Mouse (Mus musculus) embryonic facial prominence, embryonic 12.5 days (tissue): ENCODE measurements around the gene Nelfb. TPM values are rescaled to one million over a fixed set of nuclear protein-coding genes. Genes with fewer than 3 reads are reported as not detected.

ENCODE experiments used
- ATAC-seq: fragments of 200-750 bp; cut with Nextera tagmentation; 2 replicates; pipeline ENCODE4 v1.8.0; 2017; ENCODE audit not compliant: insufficient number of reproducible peaks, insufficient read depth, low FRiP score, low TSS enrichment
- H3K27ac ChIP-seq: fragments of 300-500 bp; sonication (generic); 2 replicates; pipeline ENCODE4 v1.5.1; 2016; ENCODE audit warnings: mild to moderate bottlenecking
- H3K27me3 ChIP-seq: fragments of 300-500 bp; sonication (generic); 2 replicates; pipeline ENCODE4 v1.6.1; 2016; ENCODE audit warnings: mild to moderate bottlenecking, moderate library complexity
- H3K36me3 ChIP-seq: fragments of 300-500 bp; sonication (generic); 2 replicates; pipeline ENCODE4 v1.6.1; 2016; ENCODE audit warnings: mild to moderate bottlenecking
- H3K4me1 ChIP-seq: fragments of 300-500 bp; sonication (generic); 2 replicates; pipeline ENCODE4 v1.6.1; 2016
- H3K4me2 ChIP-seq: fragments of 300-500 bp; sonication (generic); replicated peaks from 2 replicates; pipeline ENCODE4 v1.6.1; 2016; ENCODE audit warnings: mild to moderate bottlenecking, moderate library complexity
- H3K4me3 ChIP-seq: fragments of 300-500 bp; sonication (generic); 2 replicates; pipeline ENCODE4 v1.5.1; 2016; ENCODE audit warnings: mild to moderate bottlenecking
- H3K9ac ChIP-seq: fragments of 300-500 bp; sonication (generic); 2 replicates; pipeline ENCODE4 v1.6.1; 2016; ENCODE audit warnings: mild to moderate bottlenecking, moderate library complexity
- H3K9me3 ChIP-seq: fragments of 300-500 bp; sonication (generic); 2 replicates; pipeline ENCODE4 v1.6.1; 2016; ENCODE audit warnings: mild to moderate bottlenecking, moderate library complexity
- WGBS: fragments of 180-500 bp; shearing (Covaris S2); methylation state at CpG from one replicate; pipeline ENCODE4 v1.1.7; 2016; 5-methylcytosine and 5-hydroxymethylcytosine counted together
- polyA plus RNA-seq: library from polyadenylated mRNA; unstranded; fragments of >200 nt; fragmentation: Nextera tagmentation; extraction: Ambion mirVana; gene quantifications from 2 replicates; pipeline ENCODE4 v1.2.1, GENCODE M21; 2016

Nelfb gene
- polyA plus RNA-seq, 1 experiment from 2014 or later = 121 TPM

DNA sequence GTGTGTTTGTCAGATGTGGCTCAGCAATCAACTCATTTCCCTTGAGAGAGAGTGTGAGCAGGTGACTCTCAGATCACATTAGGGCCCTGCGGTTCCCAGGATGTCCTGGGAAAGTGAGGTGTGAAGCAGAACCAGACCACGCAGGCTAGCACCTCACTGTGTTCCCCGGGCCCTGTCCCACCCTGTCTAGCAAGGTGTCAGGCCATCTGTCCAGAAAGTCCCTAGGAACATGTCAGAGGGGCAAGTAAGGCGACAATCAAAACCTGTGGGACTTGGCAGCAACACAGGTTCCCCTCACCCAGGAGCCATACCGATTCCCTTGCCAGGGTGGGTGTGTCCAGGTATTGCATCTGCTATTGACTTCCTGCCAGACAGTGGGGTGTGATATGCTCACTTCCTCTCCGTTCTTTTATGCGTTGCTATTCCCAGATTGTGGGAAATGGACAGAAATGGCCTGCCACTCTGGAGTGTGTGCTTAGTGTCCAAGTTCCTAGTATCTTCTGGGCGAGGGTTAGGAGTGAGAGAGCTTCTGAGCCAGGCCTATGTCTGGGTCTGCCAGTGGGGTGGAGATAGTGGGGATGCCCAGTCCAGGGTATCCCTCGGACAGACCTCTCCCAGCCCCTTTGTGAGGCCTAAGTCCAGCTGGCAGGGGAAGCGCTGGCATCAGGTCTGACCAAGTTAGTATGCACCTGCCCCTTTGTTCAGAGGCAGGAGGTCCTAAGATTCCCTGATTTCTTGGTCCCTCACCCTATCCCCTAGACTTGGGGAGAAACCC is 40.8 kb downstream of the Nelfb start:
- H3K4me1 ChIP-seq = peaks cover 18% of the 10 kb centered on the region
- ATAC-seq = no peak
- no peak overlapping the region for H3K9ac ChIP-seq
- H3K9me3 ChIP-seq = no peaks in the 10 kb centered on the region
- no peaks in the 10 kb centered on the region for H3K27me3 ChIP-seq
- WGBS = 73% methylated on average over 10 of the region's 10 CpGs
- no peak overlapping the region for H3K4me2 ChIP-seq
- H3K36me3 ChIP-seq = no peaks in the 10 kb centered on the region
- no peak overlapping the region for H3K4me3 ChIP-seq
- H3K27ac ChIP-seq = no peak overlapping the region

DNA sequence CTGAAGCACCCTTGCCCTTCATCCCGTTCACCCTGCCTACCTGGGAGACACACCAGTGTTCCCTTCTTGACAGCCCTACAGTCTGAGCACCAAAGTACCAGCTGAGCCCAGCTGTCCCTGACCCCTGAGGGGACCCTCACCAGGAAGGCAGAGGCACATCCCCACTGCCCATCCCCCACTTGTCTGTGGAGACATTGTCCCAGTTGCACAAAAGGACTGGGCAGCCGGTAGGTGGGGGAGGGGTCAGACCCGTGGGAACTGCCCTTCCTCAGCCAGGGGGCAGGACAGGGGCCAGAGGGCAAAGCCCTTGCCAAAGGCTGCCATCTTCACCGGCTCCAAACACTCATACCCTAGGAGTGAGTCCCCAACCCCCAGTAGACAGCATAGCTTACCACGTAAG is 41.5 kb downstream of the Nelfb start:
- Histone ChIP-seq H3K4me3 (no peak overlapping the region), H3K36me3 (no peaks in the 10 kb centered on the region), H3K9me3 (no peaks in the 10 kb centered on the region), H3K9ac (no peak overlapping the region), H3K4me1 (peaks cover 18% of the 10 kb centered on the region), H3K4me2 (no peak overlapping the region), H3K27ac (no peak overlapping the region), H3K27me3 (no peaks in the 10 kb centered on the region)
- WGBS = 18% methylated on average over 5 of the region's 5 CpGs
- no peak for ATAC-seq

DNA sequence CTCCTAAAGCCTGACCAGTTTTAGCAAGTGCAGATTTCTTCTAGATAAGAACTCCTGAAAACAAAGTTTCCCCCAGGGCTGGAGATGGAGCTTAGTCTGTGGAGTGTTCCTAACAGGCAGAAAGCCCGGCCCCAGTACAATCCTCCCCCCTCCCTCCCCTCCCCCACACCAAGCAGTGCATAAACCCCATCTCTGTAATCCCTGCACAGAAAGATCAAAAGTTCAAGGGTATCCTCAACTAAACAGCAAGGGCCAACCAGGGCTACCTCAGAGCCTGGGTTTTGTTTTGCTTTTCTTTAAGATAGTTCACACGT is 42.7 kb downstream of the Nelfb start:
- peaks cover 22% of the 10 kb centered on the region for H3K4me1 ChIP-seq
- no peak overlapping the region for H3K9ac ChIP-seq
- ATAC-seq = no peak; the same call in 1 of the 2 replicates
- peak overlapping the region; percentile 75 for H3K27ac ChIP-seq
- H3K9me3 ChIP-seq = no peaks in the 10 kb centered on the region
- no peaks in the 10 kb centered on the region for H3K27me3 ChIP-seq
- H3K36me3 ChIP-seq = no peaks in the 10 kb centered on the region
- peak overlapping the region; percentile 49 for H3K4me3 ChIP-seq
- whole genome bisulfite sequencing = 13% methylated on average over 2 of the region's 2 CpGs
- H3K4me2 ChIP-seq = peak overlapping the region; percentile 87

DNA sequence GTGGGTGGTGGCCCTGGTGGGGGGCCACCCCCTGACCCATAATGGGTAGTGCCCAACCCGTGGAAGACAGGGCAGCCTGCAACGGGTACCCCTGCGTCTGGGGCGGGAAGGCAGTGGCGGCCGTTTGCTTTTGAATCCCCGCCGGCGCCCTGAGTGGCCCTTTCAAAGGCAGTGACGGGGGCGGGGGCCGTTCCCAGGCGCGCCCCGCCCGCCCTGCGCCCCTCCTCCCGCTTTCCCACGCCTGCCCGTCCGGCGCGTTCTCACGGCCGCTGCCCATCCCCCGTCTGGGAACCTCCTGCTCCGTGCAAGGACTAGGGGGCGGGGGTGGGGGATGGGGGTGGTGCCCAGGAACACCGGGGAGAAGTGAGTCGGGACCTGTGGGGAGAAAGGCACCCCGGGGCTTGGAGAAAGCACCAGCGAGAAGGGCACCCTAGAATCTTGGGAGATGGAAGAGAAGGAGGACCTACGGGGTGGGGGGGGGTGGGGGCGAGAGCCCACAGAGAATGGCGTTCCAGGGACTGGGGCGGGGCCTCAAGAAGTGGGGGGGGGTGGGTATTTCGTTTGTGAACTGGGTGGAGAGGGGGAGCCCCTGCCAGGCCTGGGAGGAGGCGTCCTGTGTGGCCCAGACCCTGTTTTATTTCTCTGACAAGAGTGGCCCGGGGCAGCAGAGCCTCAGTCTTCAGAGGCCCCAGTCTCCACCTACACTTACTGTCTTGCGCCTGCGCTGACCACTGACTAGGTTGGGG is 43.2 kb downstream of the Nelfb start:
- peaks cover 27% of the 10 kb centered on the region for H3K4me1 ChIP-seq
- H3K27me3 ChIP-seq = no peaks in the 10 kb centered on the region; the same call in 1 of the 2 replicates
- peak; percentile 38 for ATAC-seq
- H3K27ac ChIP-seq = peak overlapping the region; percentile 75
- no peaks in the 10 kb centered on the region for H3K9me3 ChIP-seq
- H3K9ac ChIP-seq = peak overlapping the region; percentile 62
- peak overlapping the region; percentile 49 for H3K4me3 ChIP-seq
- no peaks in the 10 kb centered on the region for H3K36me3 ChIP-seq
- H3K4me2 ChIP-seq = peak overlapping the region; percentile 87
- 3% methylated on average over 29 of the region's 41 CpGs for WGBS

DNA sequence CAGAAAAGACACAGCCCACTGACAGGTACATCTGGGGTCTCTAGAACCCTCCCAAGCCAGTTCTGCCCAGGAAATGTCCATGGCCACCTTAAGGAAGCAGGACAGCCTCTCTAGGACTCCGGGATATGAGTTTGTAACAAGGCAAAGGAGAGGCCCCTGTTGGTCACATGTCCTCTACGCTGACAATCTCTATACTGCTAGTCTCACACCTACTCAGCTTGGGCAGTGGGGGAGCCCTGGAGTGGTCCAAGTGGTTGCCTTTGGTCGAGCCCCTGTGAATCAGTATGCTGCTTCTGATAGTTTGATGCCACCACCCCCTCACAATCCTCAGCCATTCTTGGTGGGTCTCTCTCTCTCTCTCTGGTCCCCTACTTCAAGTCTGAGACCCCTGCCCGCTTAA is 43.8 kb downstream of the Nelfb start:
- H3K4me2 ChIP-seq = peak overlapping the region; percentile 87
- no peak overlapping the region for H3K27ac ChIP-seq
- H3K36me3 ChIP-seq = no peaks in the 10 kb centered on the region
- peaks cover 27% of the 10 kb centered on the region for H3K4me1 ChIP-seq
- peak; percentile 0; the same call in 1 of the 2 replicates for ATAC-seq
- no peaks in the 10 kb centered on the region for H3K9me3 ChIP-seq
- WGBS = 28% methylated on average over 4 of the region's 4 CpGs
- H3K4me3 ChIP-seq = peak overlapping the region; percentile 49
- H3K27me3 ChIP-seq = no peaks in the 10 kb centered on the region; the same call in 1 of the 2 replicates
- peak overlapping the region; percentile 62; the same call in 1 of the 2 replicates for H3K9ac ChIP-seq

DNA sequence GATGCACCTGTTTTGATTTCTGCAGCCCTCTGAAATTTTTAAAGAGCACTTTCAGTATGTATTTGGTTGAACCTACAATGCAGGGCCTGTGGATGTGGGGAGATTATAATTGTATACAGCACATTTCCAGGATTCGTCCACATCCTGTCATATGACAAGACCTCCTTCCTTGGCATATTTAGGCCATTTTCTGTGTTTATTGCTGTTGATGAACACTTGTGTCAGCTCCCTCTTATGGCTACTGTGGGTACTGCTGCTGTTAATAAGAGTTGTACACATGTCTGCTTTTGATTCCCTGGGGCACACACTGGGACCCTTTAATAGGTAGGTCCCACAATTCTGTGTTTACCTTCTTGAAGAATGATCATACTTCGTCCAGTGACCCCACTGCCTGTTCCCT is 53.6 kb downstream of the Nelfb start:
- no peak for ATAC-seq
- WGBS = 54% methylated on average over 2 of the region's 2 CpGs
- H3K4me2 ChIP-seq = no peak overlapping the region

DNA sequence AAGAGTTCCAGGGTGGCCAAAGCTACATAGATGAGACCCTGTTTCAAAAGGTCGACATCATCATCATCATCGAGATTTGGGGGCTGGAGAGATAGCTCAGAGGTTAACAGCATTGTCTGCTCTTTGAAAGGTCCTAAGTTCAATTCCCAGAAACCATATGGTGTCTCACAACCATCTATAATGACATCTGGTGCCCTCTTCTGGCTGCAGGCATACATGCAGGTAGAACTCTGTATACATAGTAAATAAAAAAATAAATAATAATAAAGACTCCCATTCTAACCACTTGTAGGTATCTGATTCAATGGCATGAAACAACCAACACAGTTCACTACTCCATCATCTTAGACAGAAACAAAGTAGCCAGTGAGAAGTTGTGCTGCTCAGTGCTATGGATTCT is 54.3 kb downstream of the Nelfb start:
- no peaks in the 10 kb centered on the region for H3K36me3 ChIP-seq
- no peaks in the 10 kb centered on the region for H3K27me3 ChIP-seq
- no peak overlapping the region for H3K27ac ChIP-seq
- H3K4me2 ChIP-seq = no peak overlapping the region
- H3K9ac ChIP-seq = no peak overlapping the region
- no peak for ATAC-seq
- WGBS = 35% methylated on average over 2 of the region's 2 CpGs
- no peaks in the 10 kb centered on the region for H3K4me1 ChIP-seq
- H3K9me3 ChIP-seq = no peaks in the 10 kb centered on the region
- H3K4me3 ChIP-seq = no peak overlapping the region

More for the DNA sequence above, 53.6 kb downstream of the Nelfb start:
- H3K4me3 ChIP-seq = no peak overlapping the region
- H3K27ac ChIP-seq = no peak overlapping the region
- H3K9me3 ChIP-seq = no peaks in the 10 kb centered on the region
- no peaks in the 10 kb centered on the region; the same call in 1 of the 2 replicates for H3K27me3 ChIP-seq
- no peak overlapping the region for H3K9ac ChIP-seq
- no peaks in the 10 kb centered on the region for H3K36me3 ChIP-seq
- H3K4me1 ChIP-seq = no peaks in the 10 kb centered on the region

DNA sequence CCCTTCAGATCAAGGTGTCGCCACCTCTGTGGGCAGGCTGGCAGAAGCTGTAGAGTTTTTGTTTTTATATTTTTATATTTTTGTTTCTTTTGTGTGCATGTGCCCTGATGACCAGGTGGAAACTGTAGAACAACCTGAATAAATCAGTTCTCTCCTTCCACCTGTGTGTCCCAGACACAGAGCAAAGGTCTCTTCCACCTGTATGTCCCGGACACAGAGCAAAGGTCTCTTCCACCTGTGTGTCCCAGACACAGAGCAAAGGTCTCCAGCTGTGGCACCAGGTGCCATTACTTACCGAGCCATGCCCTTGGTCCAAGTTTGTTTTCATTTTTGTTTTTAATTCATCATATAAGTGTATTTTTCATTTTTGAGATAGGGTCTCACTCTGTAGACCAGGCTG is 55.1 kb downstream of the Nelfb start:
- 84% methylated on average over 3 of the region's 3 CpGs for WGBS
- no peaks in the 10 kb centered on the region for H3K9me3 ChIP-seq
- H3K4me3 ChIP-seq = no peak overlapping the region
- H3K27ac ChIP-seq = no peak overlapping the region
- no peak for ATAC-seq
- no peaks in the 10 kb centered on the region for H3K27me3 ChIP-seq
- H3K9ac ChIP-seq = no peak overlapping the region
- no peak overlapping the region for H3K4me2 ChIP-seq
- no peaks in the 10 kb centered on the region for H3K4me1 ChIP-seq
- no peaks in the 10 kb centered on the region for H3K36me3 ChIP-seq

DNA sequence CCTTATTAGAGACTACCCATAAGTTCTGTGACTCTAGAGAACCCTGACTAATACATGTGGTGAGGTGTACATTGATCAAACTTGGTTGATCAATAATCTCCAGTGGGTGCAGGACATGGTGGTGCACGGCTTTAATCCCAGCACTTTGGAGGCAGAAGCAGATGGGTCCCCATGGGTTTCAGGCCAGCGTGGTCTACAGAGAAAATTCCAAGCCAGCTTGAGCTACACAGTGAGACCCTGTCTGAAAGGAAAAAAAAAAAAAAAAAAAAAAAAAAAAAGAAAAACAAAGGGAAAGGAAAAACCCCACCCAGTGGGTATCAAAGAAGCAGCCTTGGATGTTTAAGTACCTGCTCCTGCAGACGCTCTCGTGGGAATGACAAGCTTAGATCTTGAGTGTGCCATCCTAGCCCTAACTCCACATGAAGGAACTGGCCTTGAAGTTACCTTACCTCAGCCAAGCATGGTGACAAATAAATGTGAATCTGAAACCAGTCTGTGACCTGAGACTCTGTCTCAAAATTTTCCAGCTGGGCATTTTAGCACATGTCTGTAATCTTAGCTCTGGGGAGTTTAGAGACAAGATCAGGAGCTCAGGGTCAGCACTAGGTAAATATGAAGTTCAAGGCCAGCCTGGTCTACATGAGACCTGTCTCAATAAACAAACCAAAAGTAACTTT is 59.9 kb downstream of the Nelfb start:
- H3K4me1 ChIP-seq = no peaks in the 10 kb centered on the region
- no peaks in the 10 kb centered on the region for H3K36me3 ChIP-seq
- no peaks in the 10 kb centered on the region for H3K27me3 ChIP-seq
- no peak overlapping the region for H3K4me3 ChIP-seq
- H3K4me2 ChIP-seq = no peak overlapping the region
- ATAC-seq = no peak
- H3K9me3 ChIP-seq = no peaks in the 10 kb centered on the region
- H3K27ac ChIP-seq = no peak overlapping the region
- WGBS = 72% methylated on average over 4 of the region's 4 CpGs
- no peak overlapping the region for H3K9ac ChIP-seq
